Mouse (Mus musculus): ENCODE data around the gene Pik3r6.

The Pik3r6 gene

GRCm38 (mm10) chr11:68536026-68536425 lies 33.2 kb downstream of the Pik3r6 start:
- DNase-seq (ENCODE audit: low spot score): no peak

GRCm38 (mm10) chr11:68536465-68536864 lies 33.6 kb downstream of the Pik3r6 start:
- DNase-seq (ENCODE audit: low spot score): no peak

- no peak for DNase-seq (ENCODE audit: low spot score)
Observed at GRCm38 (mm10) chr11:68539621-68540020, 36.8 kb downstream of the Pik3r6 start.

GRCm38 (mm10) chr11:68544554-68544953 lies 41.7 kb downstream of the Pik3r6 start:
- DNase-seq (ENCODE audit: low spot score): no peak

- DNase-seq (ENCODE audit: low spot score): no peak
Observed at GRCm38 (mm10) chr11:68545172-68545571, 42.4 kb downstream of the Pik3r6 start.

- DNase-seq (ENCODE audit: low spot score): no peak
Observed at GRCm38 (mm10) chr11:68545682-68546222, 42.9 kb downstream of the Pik3r6 start.

- no peak for DNase-seq (ENCODE audit: low spot score)
Observed at GRCm38 (mm10) chr11:68547484-68547883, 44.7 kb downstream of the Pik3r6 start.

- no peak for DNase-seq (ENCODE audit: low spot score)
Observed at GRCm38 (mm10) chr11:68549597-68549996, 46.8 kb downstream of the Pik3r6 start.

GRCm38 (mm10) chr11:68550358-68550757 lies 47.5 kb downstream of the Pik3r6 start:
- DNase-seq (ENCODE audit: low spot score): no peak

- DNase-seq (ENCODE audit: low spot score): peak; percentile 42
Observed at GRCm38 (mm10) chr11:68553981-68554471, 51.2 kb downstream of the Pik3r6 start.

GRCm38 (mm10) chr11:68555918-68556584 lies 53.2 kb downstream of the Pik3r6 start, which contains the start of gene Mfsd6l:
Gene Mfsd6l, plus strand, starts transcription at chr11:68556186.
- peak; percentile 84 for DNase-seq (ENCODE audit: low spot score)

GRCm38 (mm10) chr11:68559546-68559945 lies 56.7 kb downstream of the Pik3r6 start:
- no peak for DNase-seq (ENCODE audit: low spot score)

GRCm38 (mm10) chr11:68561957-68562950 lies 59.4 kb downstream of the Pik3r6 start:
- DNase-seq (ENCODE audit: low spot score): no peak

- no peak for DNase-seq (ENCODE audit: low spot score)
Observed at GRCm38 (mm10) chr11:68564356-68565031, 61.7 kb downstream of the Pik3r6 start.

- DNase-seq (ENCODE audit: low spot score): no peak
Observed at GRCm38 (mm10) chr11:68565032-68565429, 62.2 kb downstream of the Pik3r6 start.

GRCm38 (mm10) chr11:68566447-68567059 lies 63.7 kb downstream of the Pik3r6 start:
- DNase-seq (ENCODE audit: low spot score): peak; percentile 84

- DNase-seq (ENCODE audit: low spot score): no peak
Observed at GRCm38 (mm10) chr11:68570861-68571260, 68.0 kb downstream of the Pik3r6 start.

- DNase-seq (ENCODE audit: low spot score): no peak
Observed at GRCm38 (mm10) chr11:68577076-68577475, 74.3 kb downstream of the Pik3r6 start.

GRCm38 (mm10) chr11:68579462-68579881 lies 76.7 kb downstream of the Pik3r6 start:
- peak; percentile 31 for DNase-seq (ENCODE audit: low spot score)

GRCm38 (mm10) chr11:68580566-68580965 lies 77.7 kb downstream of the Pik3r6 start:
- no peak for DNase-seq (ENCODE audit: low spot score)

- no peak for DNase-seq (ENCODE audit: low spot score)
Observed at GRCm38 (mm10) chr11:68583225-68583624, 80.4 kb downstream of the Pik3r6 start.

Data from urinary bladder, postnatal 14 days (tissue).